Mouse (Mus musculus): ENCODE data around the gene Snupn.

The Snupn gene

DNA sequence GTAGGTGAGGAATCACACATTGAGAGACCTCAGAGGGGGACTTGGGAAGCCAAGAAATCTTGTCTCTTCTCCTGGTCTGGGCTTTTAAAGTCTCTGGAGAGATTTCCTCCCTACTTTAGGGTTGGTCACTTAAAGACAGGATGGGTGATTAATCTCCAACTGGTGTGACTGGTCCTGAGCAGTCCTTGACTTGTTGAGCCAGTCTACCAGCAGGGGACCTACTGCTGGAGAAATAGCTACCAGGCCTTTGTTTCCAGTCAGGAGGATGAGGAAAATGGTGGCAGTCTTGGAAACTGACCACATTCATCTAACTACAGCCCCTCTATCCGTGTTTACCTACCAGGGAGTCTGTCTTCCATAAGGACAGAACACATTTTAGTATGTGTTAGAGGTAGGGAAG lies 61.7 kb downstream of the Snupn start:
- no peak for DNase-seq (ENCODE audit: low read depth, low spot score)

DNA sequence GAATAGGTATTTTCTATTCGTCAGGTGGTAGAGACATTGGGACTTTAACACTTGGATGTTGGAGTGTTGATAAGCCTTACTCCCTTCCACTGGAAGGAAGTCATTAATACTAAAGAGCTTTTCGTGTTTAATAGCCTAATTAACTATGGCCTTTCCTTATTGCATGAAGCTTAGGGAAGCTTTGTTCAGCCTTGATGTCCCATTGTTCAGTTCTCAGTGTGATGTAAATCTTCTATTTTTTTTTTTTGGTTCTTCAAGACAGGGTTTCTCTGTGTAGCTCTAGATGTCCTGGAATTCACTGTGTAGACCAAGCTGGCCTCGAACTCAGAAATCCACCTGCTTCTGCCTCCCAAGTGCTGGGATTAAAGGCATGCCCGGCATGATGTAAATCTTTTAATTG lies 62.2 kb downstream of the Snupn start:
- no peak for DNase-seq (ENCODE audit: low read depth, low spot score)

DNA sequence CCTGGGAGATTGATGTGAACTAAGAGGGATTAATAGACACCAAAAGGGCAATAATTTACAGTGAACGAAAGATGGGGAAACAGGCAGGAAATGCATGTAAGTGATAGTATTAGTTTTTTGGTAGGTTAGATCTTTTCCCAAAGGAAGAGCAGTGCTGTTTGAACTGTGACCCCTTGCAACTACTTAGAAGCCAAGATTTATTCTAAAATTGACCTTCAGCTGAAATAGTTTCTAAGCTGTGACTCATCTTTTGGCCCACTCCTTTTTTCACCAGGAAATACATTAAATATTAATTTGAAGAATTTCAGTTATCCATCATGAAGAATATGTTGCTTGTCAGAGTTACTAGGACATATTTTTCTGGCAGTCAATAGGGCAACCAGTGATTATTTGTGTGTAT lies 63.1 kb downstream of the Snupn start:
- no peak for DNase-seq (ENCODE audit: low read depth, low spot score)

DNA sequence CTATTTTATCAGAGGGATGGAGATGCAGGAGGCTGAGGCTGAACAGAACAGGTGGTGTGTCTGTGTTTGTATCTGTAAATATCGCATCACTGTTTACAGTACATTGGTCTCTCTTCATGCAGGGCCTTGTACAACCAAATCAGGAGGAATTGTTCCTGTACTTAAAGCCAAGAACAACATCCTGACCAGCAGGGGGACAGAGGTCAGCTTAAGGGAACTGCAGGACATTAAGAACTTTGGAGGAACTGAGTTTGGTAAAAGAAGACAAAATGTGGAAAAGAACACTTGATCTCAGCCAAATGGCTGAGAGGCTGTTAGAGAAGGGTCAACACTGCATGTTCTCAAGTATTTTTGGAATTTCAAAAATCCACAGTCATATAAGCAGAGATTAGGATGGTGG lies 64.1 kb downstream of the Snupn start:
- no peak for DNase-seq (ENCODE audit: low read depth, low spot score)

DNA sequence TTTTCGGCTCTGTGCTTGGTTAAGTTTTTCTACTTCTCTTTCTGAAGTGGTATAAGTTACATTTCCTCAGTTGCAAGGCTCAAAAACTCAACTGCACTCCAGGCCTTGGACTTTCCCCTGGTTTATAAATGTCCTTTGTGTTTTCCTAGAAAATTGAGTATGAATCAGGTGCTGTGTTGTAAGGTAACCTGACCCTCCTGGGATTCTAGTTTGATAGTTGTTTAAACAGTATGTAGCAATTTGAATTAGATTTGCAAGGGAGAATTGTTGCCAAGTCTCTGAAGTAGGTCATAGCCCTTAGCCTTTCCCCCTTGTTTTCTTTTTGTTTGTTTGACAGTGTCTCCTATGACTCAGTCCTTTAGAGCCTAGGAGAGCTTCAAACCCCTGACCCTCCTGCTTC lies 67.0 kb downstream of the Snupn start:
- no peak for DNase-seq (ENCODE audit: low read depth, low spot score)

DNA sequence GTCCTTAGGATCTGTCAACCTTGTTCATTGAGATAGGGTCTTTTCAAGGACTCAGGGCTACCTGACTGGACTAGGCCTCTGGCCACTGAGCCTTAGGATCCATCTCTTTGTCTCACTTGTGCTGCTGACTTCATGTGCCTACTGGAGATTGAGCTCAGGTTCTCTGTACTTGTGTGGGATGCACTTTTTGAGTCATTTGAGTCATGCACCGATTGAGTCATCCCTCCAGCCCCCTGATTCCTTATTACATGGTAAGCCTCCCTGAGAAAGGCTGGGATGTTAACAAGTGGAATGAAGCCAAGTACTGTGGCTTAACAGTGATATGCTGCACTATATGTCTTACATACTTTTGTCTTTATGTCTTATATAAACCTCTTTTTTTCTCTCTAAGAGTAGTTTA lies 81.1 kb downstream of the Snupn start:
- DNase-seq (ENCODE audit: low read depth, low spot score) = no peak

Measured in CD4-positive helper T cell, adult 2 months (primary cell).